Mouse (Mus musculus): ENCODE measurements around the gene Borcs6. TPM values are rescaled to one million over a fixed set of nuclear protein-coding genes. Genes with fewer than 3 reads are reported as not detected.
A peak's percentile ranks its signal among the peaks of the same experiment; 100 is the strongest.

Gene Borcs6
- polyA plus RNA-seq, 1 experiment from 2014 or later: 11.1 TPM

GRCm38 (mm10) chr11:69103121-69103520 is 43.6 kb downstream of the Borcs6 start:
- no peak overlapping the region for H3K27ac ChIP-seq
- no peaks in the 10 kb centered on the region for H3K9me3 ChIP-seq
- WGBS: 94% methylated on average over 14 of the region's 14 CpGs
- H3K4me1 ChIP-seq: peaks cover 30% of the 10 kb centered on the region
- H3K36me3 ChIP-seq (replicated peaks): peaks cover 75% of the 10 kb centered on the region
- H3K9ac ChIP-seq: no peak overlapping the region
- H3K4me3 ChIP-seq (replicated peaks): no peak overlapping the region
- ATAC-seq (ENCODE audit: low FRiP score): no peak
- H3K4me2 ChIP-seq: no peak overlapping the region
- no peaks in the 10 kb centered on the region for H3K27me3 ChIP-seq

- Histone ChIP-seq H3K27me3 (no peaks in the 10 kb centered on the region), H3K36me3 (replicated peaks) (peaks cover 82% of the 10 kb centered on the region), H3K27ac (no peak overlapping the region), H3K9ac (no peak overlapping the region), H3K4me1 (peaks cover 24% of the 10 kb centered on the region), H3K9me3 (no peaks in the 10 kb centered on the region), H3K4me2 (no peak overlapping the region), H3K4me3 (replicated peaks) (no peak overlapping the region; the same call in 1 of the 2 replicates)
- no peak for ATAC-seq (ENCODE audit: low FRiP score)
- 87% methylated on average over 15 of the region's 15 CpGs for WGBS
These were observed 44.3 kb downstream of the Borcs6 start for GRCm38 (mm10) chr11:69103531-69104435.

- H3K9me3 ChIP-seq: no peaks in the 10 kb centered on the region
- peaks cover 89% of the 10 kb centered on the region for H3K36me3 ChIP-seq (replicated peaks)
- no peak overlapping the region for H3K4me2 ChIP-seq
- H3K27me3 ChIP-seq: no peaks in the 10 kb centered on the region
- no peak for ATAC-seq (ENCODE audit: low FRiP score)
- peaks cover 18% of the 10 kb centered on the region for H3K4me1 ChIP-seq
- 93% methylated on average over 14 of the region's 14 CpGs for WGBS
- H3K4me3 ChIP-seq (replicated peaks): no peak overlapping the region
- H3K27ac ChIP-seq: no peak overlapping the region
- H3K9ac ChIP-seq: no peak overlapping the region
These were observed 45.0 kb downstream of the Borcs6 start for GRCm38 (mm10) chr11:69104487-69104886.

GRCm38 (mm10) chr11:69105227-69105626 is 45.7 kb downstream of the Borcs6 start:
- no peak overlapping the region for H3K9ac ChIP-seq
- H3K9me3 ChIP-seq: no peaks in the 10 kb centered on the region
- ATAC-seq (ENCODE audit: low FRiP score): no peak
- 93% methylated on average over 6 of the region's 6 CpGs for WGBS
- peaks cover 89% of the 10 kb centered on the region for H3K36me3 ChIP-seq (replicated peaks)
- no peak overlapping the region for H3K27ac ChIP-seq
- H3K4me3 ChIP-seq (replicated peaks): no peak overlapping the region
- no peak overlapping the region for H3K4me2 ChIP-seq
- peaks cover 11% of the 10 kb centered on the region for H3K4me1 ChIP-seq
- no peaks in the 10 kb centered on the region for H3K27me3 ChIP-seq

- H3K27ac ChIP-seq: no peak overlapping the region
- H3K36me3 ChIP-seq (replicated peaks): peaks cover 87% of the 10 kb centered on the region
- WGBS: 89% methylated on average over 2 of the region's 2 CpGs
- H3K4me3 ChIP-seq (replicated peaks): no peak overlapping the region
- no peaks in the 10 kb centered on the region for H3K9me3 ChIP-seq
- no peaks in the 10 kb centered on the region for H3K27me3 ChIP-seq
- no peak overlapping the region for H3K9ac ChIP-seq
- no peak overlapping the region for H3K4me2 ChIP-seq
- ATAC-seq (ENCODE audit: low FRiP score): no peak
- H3K4me1 ChIP-seq: peaks cover 5% of the 10 kb centered on the region
These were observed 46.3 kb downstream of the Borcs6 start for GRCm38 (mm10) chr11:69105796-69106195.

GRCm38 (mm10) chr11:69106299-69106698 is 46.8 kb downstream of the Borcs6 start:
- Histone ChIP-seq H3K36me3 (replicated peaks) (peaks cover 82% of the 10 kb centered on the region), H3K4me1 (peaks cover 1% of the 10 kb centered on the region; the same call in 1 of the 2 replicates), H3K4me3 (replicated peaks) (no peak overlapping the region), H3K9me3 (no peaks in the 10 kb centered on the region), H3K27me3 (no peaks in the 10 kb centered on the region), H3K9ac (no peak overlapping the region), H3K27ac (no peak overlapping the region), H3K4me2 (no peak overlapping the region)
- ATAC-seq (ENCODE audit: low FRiP score): no peak
- 93% methylated on average over 11 of the region's 11 CpGs for WGBS

- peak overlapping the region; percentile 12; the same call in 1 of the 2 replicates for H3K9ac ChIP-seq
- peaks cover 77% of the 10 kb centered on the region for H3K36me3 ChIP-seq (replicated peaks)
- no peaks in the 10 kb centered on the region for H3K9me3 ChIP-seq
- ATAC-seq (ENCODE audit: low FRiP score): no peak
- peaks cover 3% of the 10 kb centered on the region; the same call in 1 of the 2 replicates for H3K27me3 ChIP-seq
- no peak overlapping the region for H3K4me3 ChIP-seq (replicated peaks)
- no peak overlapping the region for H3K27ac ChIP-seq
- 78% methylated on average over 11 of the region's 11 CpGs for WGBS
- no peak overlapping the region for H3K4me2 ChIP-seq
- H3K4me1 ChIP-seq: peaks cover 7% of the 10 kb centered on the region
These were observed 47.3 kb downstream of the Borcs6 start for GRCm38 (mm10) chr11:69106842-69107241.

GRCm38 (mm10) chr11:69107676-69108075 is 48.2 kb downstream of the Borcs6 start:
- Histone ChIP-seq H3K36me3 (replicated peaks) (peaks cover 68% of the 10 kb centered on the region), H3K4me3 (replicated peaks) (no peak overlapping the region), H3K4me1 (peaks cover 7% of the 10 kb centered on the region), H3K27me3 (peaks cover 11% of the 10 kb centered on the region), H3K4me2 (no peak overlapping the region), H3K9ac (no peak overlapping the region), H3K27ac (no peak overlapping the region), H3K9me3 (no peaks in the 10 kb centered on the region)
- no peak for ATAC-seq (ENCODE audit: low FRiP score)
- 88% methylated on average over 11 of the region's 11 CpGs for WGBS

- ATAC-seq (ENCODE audit: low FRiP score): no peak
- peaks cover 7% of the 10 kb centered on the region for H3K4me1 ChIP-seq
- WGBS: 93% methylated on average over 9 of the region's 9 CpGs
- H3K27me3 ChIP-seq: peaks cover 16% of the 10 kb centered on the region
- H3K36me3 ChIP-seq (replicated peaks): peaks cover 63% of the 10 kb centered on the region
- no peak overlapping the region for H3K27ac ChIP-seq
- H3K9ac ChIP-seq: no peak overlapping the region
- no peaks in the 10 kb centered on the region for H3K9me3 ChIP-seq
- no peak overlapping the region for H3K4me3 ChIP-seq (replicated peaks)
- H3K4me2 ChIP-seq: no peak overlapping the region
These were observed 48.7 kb downstream of the Borcs6 start for GRCm38 (mm10) chr11:69108223-69108622.

- no peak overlapping the region for H3K4me2 ChIP-seq
- H3K4me1 ChIP-seq: peaks cover 7% of the 10 kb centered on the region
- 0 out of 2 replicates have a peak overlapping the region, but pooled peaks have one; percentile 42 for H3K4me3 ChIP-seq (replicated peaks)
- H3K36me3 ChIP-seq (replicated peaks): peaks cover 52% of the 10 kb centered on the region
- no peaks in the 10 kb centered on the region for H3K9me3 ChIP-seq
- no peak overlapping the region for H3K9ac ChIP-seq
- peaks cover 17% of the 10 kb centered on the region for H3K27me3 ChIP-seq
- H3K27ac ChIP-seq: no peak overlapping the region
- ATAC-seq (ENCODE audit: low FRiP score): no peak
- 79% methylated on average over 13 of the region's 13 CpGs for WGBS
These were observed 49.7 kb downstream of the Borcs6 start for GRCm38 (mm10) chr11:69109032-69109900.

- Histone ChIP-seq H3K4me2 (peak overlapping the region; percentile 52), H3K9me3 (no peaks in the 10 kb centered on the region), H3K27ac (peak overlapping the region; percentile 31; the same call in 1 of the 2 replicates), H3K27me3 (peaks cover 22% of the 10 kb centered on the region), H3K9ac (peak overlapping the region; percentile 36), H3K36me3 (replicated peaks) (peaks cover 40% of the 10 kb centered on the region), H3K4me3 (replicated peaks) (peak overlapping the region; percentile 42), H3K4me1 (peaks cover 7% of the 10 kb centered on the region)
- under 1% methylated on average over 30 of the region's 30 CpGs for WGBS
- peak; percentile 72 for ATAC-seq (ENCODE audit: low FRiP score)
These were observed 51.0 kb downstream of the Borcs6 start for GRCm38 (mm10) chr11:69110319-69111046.
